Mouse (Mus musculus): ENCODE results near the gene Gm8909.

DNA sequence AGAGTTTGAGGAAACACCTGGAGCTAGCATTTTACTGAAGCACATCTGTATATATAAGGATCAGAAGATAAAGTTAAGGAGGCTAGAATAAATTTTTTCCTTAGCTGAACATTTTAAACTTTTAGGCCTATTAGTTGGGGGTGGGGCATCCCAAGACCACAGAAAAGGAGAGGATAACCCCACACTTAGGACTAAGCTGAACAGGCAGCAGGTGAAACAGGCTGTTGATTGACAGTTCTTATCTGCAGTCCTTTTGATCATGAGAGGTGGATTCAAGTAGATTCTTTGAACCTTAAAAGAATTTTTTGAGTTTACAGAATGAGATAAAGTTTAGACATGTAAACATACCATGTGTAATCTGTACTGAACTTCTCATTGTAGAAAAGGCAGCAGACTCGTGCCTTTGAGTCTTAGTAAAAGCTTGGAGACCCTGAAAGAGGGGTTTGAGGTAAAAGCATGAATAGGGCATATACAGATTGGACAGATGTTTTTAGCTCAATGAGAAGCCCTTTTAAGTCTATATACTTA lies 2.0 kb upstream of the Gm8909 start:
- no peak for TF ChIP-seq CTCF (IDR thresholded peaks at IDR 0.05; ENCODE audit: extremely low read depth, insufficient read depth, low read length)
- TF ChIP-seq POLR2A (IDR thresholded peaks at IDR 0.05; ENCODE audit: extremely low read depth, insufficient read depth, low read length), result no peak
